ENCODE assay signal across 8 mouse cellular contexts in genomic region chr1:43360741-43361140, GRCm38 (mm10).
DNase-seq lines count a peak whose midpoint lies in the region; ATAC-seq and TF ChIP-seq lines count a peak whose summit lies in the region.

No protein-coding gene starts in this region.

- H3K4me1 ChIP-seq in kidney, embryonic 14.5 days (ENCODE audit: control insufficient read depth, insufficient read depth, low read length), result peaks cover 36% of the 10 kb centered on the region
- H3K4me1 ChIP-seq in embryonic facial prominence, embryonic 11.5 days (ENCODE audit: control insufficient read depth, insufficient read depth, low read length), result peaks cover 6% of the 10 kb centered on the region
- peaks cover 22% of the 10 kb centered on the region for H3K4me1 ChIP-seq in thymus, adult 2 months (replicated peaks; ENCODE audit: control insufficient read depth, insufficient read depth, low read length)

- ATAC-seq in kidney, embryonic 14.5 days (ENCODE audit: low FRiP score, low TSS enrichment), result peak; percentile 53
- peak; percentile 36; the same call in 1 of the 2 replicates for ATAC-seq in embryonic facial prominence, embryonic 11.5 days (replicated peaks; ENCODE audit: insufficient number of reproducible peaks, low FRiP score, low TSS enrichment, low read depth)

- no peaks in the 10 kb centered on the region for H3K27me3 ChIP-seq in kidney, embryonic 14.5 days (ENCODE audit: control insufficient read depth, insufficient read depth, low read length)
- H3K27me3 ChIP-seq in embryonic facial prominence, embryonic 11.5 days (ENCODE audit: control insufficient read depth, insufficient read depth, low read length), result no peaks in the 10 kb centered on the region
- no peaks in the 10 kb centered on the region for H3K27me3 ChIP-seq in thymus, adult 2 months (ENCODE audit: control insufficient read depth, insufficient read depth, low read length)

- no peak for DNase-seq in kidney, adult 9 months
- no peak for DNase-seq in embryonic facial prominence, embryonic 11.5 days (ENCODE audit: low spot score)
- peak; percentile 25 for DNase-seq in lung, postnatal 14 days
- peak; percentile 39 for DNase-seq in retina, embryonic 14.5 days (ENCODE audit: low spot score)
- no peak for DNase-seq in thymus, adult 2 months
- no peak for DNase-seq in ovary, adult 18-20 months (ENCODE audit: low spot score)
- no peak for DNase-seq in gastrocnemius, adult 2 months

- intact Hi-C loops in gastrocnemius, adult 2 months (cut with DNase I), result no loop called here

- no peaks in the 10 kb centered on the region for H3K36me3 ChIP-seq in kidney, embryonic 14.5 days (ENCODE audit: control insufficient read depth, insufficient read depth, low read length)
- H3K36me3 ChIP-seq in embryonic facial prominence, embryonic 11.5 days (replicated peaks; ENCODE audit: control insufficient read depth, insufficient read depth, low read depth, low read length), result no peaks in the 10 kb centered on the region
- H3K36me3 ChIP-seq in thymus, adult 2 months (ENCODE audit: control insufficient read depth, insufficient read depth, low read length), result no peaks in the 10 kb centered on the region

- WGBS in kidney, embryonic 14.5 days, result 5% methylated on average over 4 of the region's 4 CpGs
- WGBS in embryonic facial prominence, embryonic 11.5 days, result 10% methylated on average over 4 of the region's 4 CpGs
- 75% methylated on average over 4 of the region's 4 CpGs for WGBS in thymus, adult 2 months

- TF ChIP-seq CTCF in thymus, adult 2 months (IDR thresholded peaks at IDR 0.05; ENCODE audit: borderline replicate concordance, control insufficient read depth, extremely low read depth, insufficient read depth, low read length, poor library complexity), result no peak
- no peak for TF ChIP-seq CTCF in gastrocnemius, adult 2 months (IDR thresholded peaks at IDR 0.05)

- no peaks in the 10 kb centered on the region for H3K9me3 ChIP-seq in kidney, embryonic 14.5 days (ENCODE audit: control insufficient read depth, low read length)
- no peaks in the 10 kb centered on the region for H3K9me3 ChIP-seq in embryonic facial prominence, embryonic 11.5 days (replicated peaks; ENCODE audit: control insufficient read depth, low read length)

- H3K27ac ChIP-seq in kidney, embryonic 14.5 days (ENCODE audit: low read depth, low read length), result peak overlapping the region; percentile 78; the same call in 1 of the 2 replicates
- no peak overlapping the region for H3K27ac ChIP-seq in embryonic facial prominence, embryonic 11.5 days (replicated peaks; ENCODE audit: low read depth, low read length)
- no peak overlapping the region for H3K27ac ChIP-seq in thymus, adult 2 months (ENCODE audit: control insufficient read depth, insufficient read depth, low read length)
- no peak overlapping the region for H3K27ac ChIP-seq in gastrocnemius, adult 2 months

- no peak overlapping the region for H3K4me3 ChIP-seq in kidney, embryonic 14.5 days (ENCODE audit: low read length)
- no peak overlapping the region for H3K4me3 ChIP-seq in embryonic facial prominence, embryonic 11.5 days (ENCODE audit: low read depth, low read length)
- no peak overlapping the region for H3K4me3 ChIP-seq in thymus, adult 2 months (ENCODE audit: control insufficient read depth, insufficient read depth, low read length)
- no peak overlapping the region for H3K4me3 ChIP-seq in gastrocnemius, adult 2 months

- H3K9ac ChIP-seq in kidney, embryonic 14.5 days (ENCODE audit: low read depth, low read length), result no peak overlapping the region
- H3K9ac ChIP-seq in embryonic facial prominence, embryonic 11.5 days (replicated peaks; ENCODE audit: low read length), result no peak overlapping the region

- H3K4me2 ChIP-seq in kidney, embryonic 14.5 days (replicated peaks; ENCODE audit: low read depth, low read length), result no peak overlapping the region
- H3K4me2 ChIP-seq in embryonic facial prominence, embryonic 11.5 days (ENCODE audit: low read depth, low read length), result no peak overlapping the region

- TF ChIP-seq POLR2A in thymus, adult 2 months (IDR thresholded peaks at IDR 0.05; ENCODE audit: control insufficient read depth, extremely low read depth, insufficient read depth, low read length, poor library complexity), result no peak

Comparison
In these comparisons a context has a peak if more than half of its experiments do, and no peak if none do; other contexts are left out.
1. DNase-seq: peak in lung, postnatal 14 days (single experiment) and retina, embryonic 14.5 days (single experiment); none in kidney, adult 9 months (single experiment), embryonic facial prominence, embryonic 11.5 days (single experiment), thymus, adult 2 months (single experiment), ovary, adult 18-20 months (single experiment) and gastrocnemius, adult 2 months (single experiment).